Mouse (Mus musculus) large intestine, adult 2 months (tissue): ENCODE measurements around the gene H2-Aa. TPM values are rescaled to one million over a fixed set of nuclear protein-coding genes. Genes with fewer than 3 reads are reported as not detected.
A peak's percentile ranks its signal among the peaks of the same experiment; 100 is the strongest.

Experiments used
- DNase-seq: peaks from one replicate; pipeline ENCODE4 v3.0.0-alpha.2; 2012; ENCODE audit warnings: low read depth, low spot score
- WGBS: fragments of 180-500 bp; shearing (Covaris S2); methylation state at CpG from one replicate; pipeline ENCODE4 v1.1.7; 2018; 5-methylcytosine and 5-hydroxymethylcytosine counted together
- polyA plus RNA-seq: library from polyadenylated mRNA; depleted of rRNA; stranded (reverse); fragments of >200 nt; gene quantifications from 2 replicates; pipeline ENCODE4 v1.2.3, GENCODE M21; 2012

Gene H2-Aa
- polyA plus RNA-seq, 1 experiment: 1,441 TPM

DNA sequence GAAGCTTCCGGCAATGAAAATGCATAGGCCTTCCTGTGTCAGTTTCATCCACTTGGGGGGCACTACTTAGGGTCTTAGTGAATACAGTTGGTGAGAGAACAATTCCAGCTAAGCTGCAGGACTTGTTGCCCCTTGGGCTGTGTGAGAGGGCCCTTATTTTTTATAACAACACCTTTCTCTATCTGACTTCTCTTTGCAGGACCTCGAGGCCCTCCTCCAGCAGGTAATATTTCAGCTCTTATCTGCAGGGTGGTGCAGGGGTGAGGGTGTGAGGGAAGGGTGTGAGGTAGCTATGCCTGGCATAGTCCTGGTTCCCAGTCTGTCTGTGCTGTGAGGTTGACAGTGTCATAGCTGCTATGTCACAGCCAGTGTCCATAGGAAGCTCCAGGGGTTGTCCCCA, 19.4 kb downstream of the H2-Aa start:
- WGBS: 63% methylated on average over 2 of the region's 2 CpGs

DNA sequence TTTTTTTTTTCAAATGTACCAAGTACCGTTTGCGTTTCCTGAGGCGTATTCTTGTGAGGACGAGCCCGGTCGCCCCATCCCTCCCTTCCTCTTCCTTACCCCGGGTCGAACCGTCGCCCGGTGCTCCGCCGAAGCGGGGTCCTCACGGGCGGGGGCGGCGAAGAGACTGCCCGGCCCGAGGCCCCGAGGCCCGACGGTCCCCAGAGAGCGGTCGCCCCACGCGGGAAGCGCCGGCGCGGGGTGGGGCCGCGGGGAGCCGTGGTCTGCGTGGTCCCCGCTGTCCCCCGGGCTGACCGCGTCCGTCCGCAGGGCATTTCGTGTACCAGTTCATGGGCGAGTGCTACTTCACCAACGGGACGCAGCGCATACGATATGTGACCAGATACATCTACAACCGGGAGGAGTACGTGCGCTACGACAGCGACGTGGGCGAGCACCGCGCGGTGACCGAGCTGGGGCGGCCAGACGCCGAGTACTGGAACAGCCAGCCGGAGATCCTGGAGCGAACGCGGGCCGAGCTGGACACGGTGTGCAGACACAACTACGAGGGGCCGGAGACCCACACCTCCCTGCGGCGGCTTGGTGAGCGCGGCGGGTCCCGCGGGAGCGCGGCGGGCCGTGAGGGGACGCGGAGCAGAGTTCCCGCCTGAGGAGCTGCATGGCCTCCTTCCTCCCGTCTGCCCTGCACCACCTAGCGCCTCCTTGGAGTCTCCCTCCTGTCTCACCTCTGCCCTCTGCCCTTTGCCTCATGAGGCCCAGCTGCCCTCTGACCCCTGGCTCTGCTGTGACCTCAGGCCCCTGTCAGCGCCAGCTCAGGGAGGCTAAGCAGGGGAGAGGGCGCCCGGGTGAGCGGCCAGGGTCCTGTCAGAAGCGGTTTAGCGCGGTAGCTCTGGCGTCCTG, 22.9 kb downstream of the H2-Aa start:
- 2% methylated on average over 92 of the region's 93 CpGs for WGBS
- no peak for DNase-seq

More for the DNA sequence above, 19.4 kb downstream of the H2-Aa start:
- no peak for DNase-seq

DNA sequence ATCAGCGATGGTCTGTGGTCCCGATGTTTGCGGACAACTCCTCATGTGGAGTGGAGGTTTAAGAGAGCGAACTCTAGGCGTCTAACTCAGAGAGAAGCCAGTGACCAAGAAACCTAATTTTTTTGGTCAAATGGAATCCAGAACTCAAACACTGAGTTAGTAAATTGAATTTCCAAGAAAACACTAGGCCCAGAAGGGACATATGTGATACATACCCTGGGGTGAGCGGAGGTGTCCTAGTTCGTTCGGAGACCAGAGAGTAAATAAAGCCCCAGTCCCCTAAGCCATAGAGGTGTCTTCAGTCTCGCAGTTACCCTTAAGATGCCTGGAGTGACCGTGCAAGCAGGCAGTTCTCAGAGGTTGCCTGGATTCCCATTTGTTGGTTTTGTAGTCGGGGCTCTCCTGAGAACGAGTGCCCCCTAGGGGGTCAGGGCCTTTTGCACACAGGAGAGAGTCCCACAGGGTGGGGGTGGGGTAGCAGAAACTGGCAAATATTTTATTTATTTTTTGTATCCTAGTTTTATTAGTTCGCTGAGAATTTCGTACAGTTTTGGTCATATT, 23.7 kb downstream of the H2-Aa start:
- 11% methylated on average over 14 of the region's 14 CpGs for WGBS
- DNase-seq: no peak

DNA sequence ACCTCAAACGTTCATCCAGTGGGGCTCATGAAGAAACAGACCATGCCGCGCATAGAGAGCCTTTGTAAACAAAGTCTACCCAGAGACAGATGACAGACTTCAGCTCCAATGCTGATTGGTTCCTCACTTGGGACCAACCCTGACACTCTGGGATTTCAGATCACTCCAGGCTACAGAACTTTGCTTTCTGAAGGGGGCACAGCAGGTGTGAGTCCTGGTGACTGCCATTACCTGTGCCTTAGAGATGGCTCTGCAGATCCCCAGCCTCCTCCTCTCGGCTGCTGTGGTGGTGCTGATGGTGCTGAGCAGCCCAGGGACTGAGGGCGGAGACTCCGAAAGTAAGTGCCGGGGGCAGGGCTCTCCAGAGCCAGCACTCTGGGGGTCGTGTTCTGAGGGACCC, 24.6 kb downstream of the H2-Aa start:
- DNase-seq: peak; percentile 60
- WGBS: 1% methylated on average over 8 of the region's 8 CpGs

DNA sequence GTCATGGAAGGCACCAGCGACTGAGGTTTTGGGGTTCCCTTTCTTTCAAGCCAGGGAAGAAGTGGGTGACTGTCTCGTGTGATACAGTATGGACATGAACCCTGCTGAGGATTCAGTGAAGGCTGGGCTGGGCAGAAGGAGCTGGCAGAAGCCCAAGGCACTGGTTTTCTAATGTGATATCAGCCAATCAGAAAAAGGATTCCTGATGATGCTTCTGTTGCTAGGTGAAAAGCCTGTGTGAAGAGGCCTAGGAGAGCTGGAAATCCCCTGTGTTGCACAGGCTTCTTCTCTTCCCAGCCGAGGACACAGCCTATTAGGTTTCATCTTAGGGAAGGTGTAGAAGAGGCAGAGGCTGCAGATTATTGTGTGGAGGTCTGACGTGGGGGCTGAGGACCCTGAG, 26.1 kb downstream of the H2-Aa start:
- 25% methylated on average over 4 of the region's 4 CpGs for WGBS
- DNase-seq: peak; percentile 57

DNA sequence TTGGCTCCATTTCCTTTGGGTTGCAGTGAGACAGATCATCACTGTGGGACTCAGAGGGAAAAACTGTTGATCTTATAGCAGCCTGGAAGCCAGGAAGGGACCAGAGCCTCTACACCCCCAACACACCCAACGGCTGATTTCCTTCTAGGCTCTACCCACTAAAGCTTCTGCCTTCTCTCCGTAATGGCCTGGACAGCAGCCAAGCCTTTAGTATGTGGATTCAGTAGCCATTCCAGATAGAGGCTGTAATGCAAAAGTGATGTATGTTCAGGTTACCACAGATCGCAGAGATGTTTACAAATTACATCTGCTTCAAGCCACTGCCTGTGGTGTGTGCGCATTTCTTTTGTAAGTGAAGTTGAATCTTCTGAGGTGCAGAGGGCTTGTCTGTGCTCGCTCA, 27.1 kb downstream of the H2-Aa start:
- DNase-seq: no peak
- WGBS: 34% methylated on average over 5 of the region's 5 CpGs

DNA sequence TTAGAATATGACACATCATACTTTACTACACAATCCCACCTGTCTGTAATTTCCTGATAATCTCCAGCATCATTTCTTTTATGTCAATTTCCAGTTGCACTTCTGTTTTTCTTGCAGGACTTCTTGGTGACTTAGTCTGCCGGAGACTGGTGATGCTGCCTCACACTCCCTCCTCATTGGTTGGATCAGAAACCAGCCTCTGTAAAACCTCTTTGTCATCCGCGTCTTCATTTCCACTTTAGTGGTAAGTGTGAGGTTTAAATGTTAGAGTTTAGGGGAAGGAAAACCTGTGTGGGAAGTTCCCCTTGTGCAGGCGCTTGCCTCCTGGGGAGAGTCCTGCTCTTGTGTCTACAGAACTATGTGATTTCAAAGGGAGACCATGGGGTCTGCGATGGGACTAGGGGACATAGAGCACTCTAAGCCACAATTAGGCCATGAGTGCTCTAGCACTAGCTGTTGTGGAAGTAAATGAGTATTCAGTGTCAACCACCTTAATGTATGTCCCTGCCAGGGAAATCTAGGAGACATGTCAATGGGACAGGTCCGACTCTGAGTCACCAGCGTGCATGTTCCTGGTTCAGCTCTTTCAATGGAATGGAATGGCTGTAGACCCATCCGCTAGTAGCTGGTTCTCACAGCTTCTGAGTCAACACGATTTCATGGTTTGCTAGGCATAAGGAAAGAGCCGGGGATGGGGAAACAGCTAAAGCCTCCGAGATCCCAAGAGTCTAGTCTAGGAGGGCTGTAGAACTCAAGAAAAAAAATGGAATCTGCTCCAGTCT, 29.8 kb downstream of the H2-Aa start, which contains the start of gene H2-Ab1:
Gene H2-Ab1 (plus strand): TSS at position 96 of the 782 bp plus-strand sequence.
- WGBS: 68% methylated on average over 11 of the region's 11 CpGs
- no peak for DNase-seq

DNA sequence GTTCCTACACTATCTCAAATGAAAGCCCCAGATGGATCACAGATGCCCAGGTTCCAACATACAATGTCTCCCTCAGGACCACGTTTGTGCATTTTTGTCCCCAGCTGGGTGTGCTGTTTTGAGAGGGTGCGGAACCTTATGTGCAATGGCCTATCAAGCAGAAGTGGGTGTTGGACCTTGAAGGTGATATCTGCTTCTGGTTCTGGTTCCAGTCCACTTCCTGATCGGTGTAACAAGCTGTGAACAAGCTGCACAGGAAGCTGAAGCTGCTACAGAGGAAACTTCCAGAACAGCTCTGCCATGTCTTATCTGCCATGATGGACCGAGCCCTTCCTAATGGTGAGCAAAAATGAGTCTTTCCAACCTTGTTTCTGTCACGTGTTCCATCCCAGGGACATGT, 31.1 kb downstream of the H2-Aa start:
- DNase-seq: no peak
- 81% methylated on average over 5 of the region's 5 CpGs for WGBS

DNA sequence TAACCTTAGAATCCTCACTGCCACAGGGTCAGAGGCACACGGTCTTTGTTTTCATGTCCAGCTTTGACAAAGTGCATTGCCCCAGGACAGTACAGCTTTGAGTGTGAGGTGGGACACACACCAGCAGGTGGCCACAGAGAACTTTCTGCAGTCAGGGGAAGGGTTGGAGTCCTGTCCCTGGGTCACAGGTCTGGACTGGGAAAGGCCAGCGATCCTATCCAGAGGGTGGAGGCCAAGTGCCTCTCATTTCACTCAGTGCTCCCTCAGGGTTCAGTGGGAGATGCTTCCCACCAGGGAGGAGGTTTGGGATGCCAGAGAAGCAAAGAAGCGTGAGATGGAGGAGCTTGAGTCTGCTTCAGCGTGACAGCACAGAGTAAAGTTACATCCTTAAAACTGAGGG, 36.0 kb downstream of the H2-Aa start:
- DNase-seq: no peak
- WGBS: 49% methylated on average over 4 of the region's 4 CpGs

DNA sequence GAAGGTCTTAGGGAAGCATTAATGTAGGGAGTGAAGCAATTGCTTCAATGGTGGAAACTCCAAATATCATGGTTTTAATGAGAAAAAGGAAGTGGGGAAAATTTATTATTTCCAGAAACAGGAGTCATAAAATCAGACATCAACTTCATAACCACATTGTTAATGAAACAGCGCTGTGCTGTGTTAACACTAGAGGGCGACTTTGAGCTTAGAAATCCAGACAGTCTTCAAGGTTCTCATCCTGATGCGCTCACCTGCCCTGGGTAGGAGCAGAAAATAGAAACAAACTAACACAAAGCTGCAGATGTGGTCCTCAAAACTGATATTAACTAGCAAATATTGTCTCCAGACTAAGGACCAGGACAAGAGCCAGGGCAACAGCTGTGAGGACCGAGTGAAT, 37.7 kb downstream of the H2-Aa start:
- no peak for DNase-seq
- 11% methylated on average over 4 of the region's 4 CpGs for WGBS

DNA sequence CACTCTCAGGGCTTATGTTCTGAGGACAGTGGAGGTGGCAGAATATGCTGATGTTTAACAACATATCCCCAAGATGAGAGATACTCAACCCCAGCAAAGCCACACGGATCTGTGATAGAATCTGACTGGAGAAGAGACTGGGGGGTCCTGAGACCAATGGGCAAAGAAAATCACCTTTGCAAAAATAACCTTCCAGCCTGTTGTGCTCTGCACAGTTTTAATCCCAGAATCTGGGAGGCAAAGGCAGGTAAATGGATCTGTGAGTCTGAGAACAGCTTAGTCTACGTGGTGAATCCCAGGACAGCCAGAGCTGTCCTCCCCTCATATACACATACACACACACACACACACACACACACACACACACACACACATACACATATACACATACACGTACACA, 38.3 kb downstream of the H2-Aa start:
- WGBS: 53% methylated on average over 3 of the region's 3 CpGs
- no peak for DNase-seq

DNA sequence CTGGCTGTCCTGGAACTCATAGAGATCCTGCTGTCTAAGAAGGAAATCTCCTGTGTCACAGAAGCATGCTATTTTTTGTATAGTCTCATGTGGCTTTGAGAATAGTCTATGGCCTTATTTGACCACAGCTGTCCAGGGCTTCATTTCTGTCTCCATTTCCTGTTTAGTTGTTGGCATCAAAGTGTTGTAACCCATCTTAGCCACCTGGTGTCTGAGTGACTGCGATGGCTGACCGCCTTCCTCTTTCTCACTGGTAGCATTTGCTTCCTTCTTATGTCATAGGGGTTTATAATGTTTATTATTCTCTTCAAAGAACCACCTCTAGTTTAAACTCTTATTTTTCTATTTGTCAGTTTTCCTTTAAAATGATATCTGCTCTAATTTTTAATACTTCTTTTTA, 38.9 kb downstream of the H2-Aa start:
- WGBS: 31% methylated on average over 2 of the region's 2 CpGs
- DNase-seq: no peak

DNA sequence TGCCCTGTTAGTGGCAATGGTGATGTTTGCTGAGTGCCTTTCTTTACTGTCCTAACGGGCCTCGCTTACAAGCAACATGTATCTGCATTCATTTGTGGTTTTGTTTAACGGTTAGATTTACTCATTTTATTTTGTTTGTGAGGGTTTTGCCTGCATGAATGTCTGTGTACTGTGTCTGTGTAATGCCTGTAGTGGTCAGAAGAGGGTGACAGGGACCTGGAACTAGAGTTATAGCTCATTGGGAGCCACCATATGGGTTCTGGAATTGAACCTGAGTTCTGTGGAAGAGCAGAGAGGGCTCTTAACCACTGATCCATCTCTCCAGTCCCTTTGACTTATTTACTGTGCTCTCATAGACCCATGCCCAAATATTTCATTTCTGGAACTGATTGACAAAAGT, 40.6 kb downstream of the H2-Aa start:
- 78% methylated on average over 3 of the region's 3 CpGs for WGBS
- no peak for DNase-seq

DNA sequence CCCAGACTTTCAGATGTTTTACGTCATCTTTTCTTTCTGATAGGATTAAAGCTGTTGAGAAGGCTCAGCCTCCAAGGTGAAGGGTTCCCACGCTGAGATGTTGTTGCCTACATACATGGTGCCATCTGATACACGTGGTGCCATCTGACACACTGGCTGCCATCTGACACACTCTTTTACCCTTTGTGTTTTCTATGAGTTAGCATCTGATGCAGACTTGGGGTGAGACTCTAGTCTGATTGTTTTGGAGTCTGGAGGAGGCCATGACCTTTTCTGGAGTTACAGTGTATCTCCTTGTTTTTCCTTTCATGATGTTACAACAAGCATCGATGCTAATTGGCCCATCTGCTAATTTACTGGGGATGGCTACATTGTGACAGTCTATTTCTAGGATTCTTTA, 43.0 kb downstream of the H2-Aa start:
- 74% methylated on average over 4 of the region's 4 CpGs for WGBS
- DNase-seq: no peak

DNA sequence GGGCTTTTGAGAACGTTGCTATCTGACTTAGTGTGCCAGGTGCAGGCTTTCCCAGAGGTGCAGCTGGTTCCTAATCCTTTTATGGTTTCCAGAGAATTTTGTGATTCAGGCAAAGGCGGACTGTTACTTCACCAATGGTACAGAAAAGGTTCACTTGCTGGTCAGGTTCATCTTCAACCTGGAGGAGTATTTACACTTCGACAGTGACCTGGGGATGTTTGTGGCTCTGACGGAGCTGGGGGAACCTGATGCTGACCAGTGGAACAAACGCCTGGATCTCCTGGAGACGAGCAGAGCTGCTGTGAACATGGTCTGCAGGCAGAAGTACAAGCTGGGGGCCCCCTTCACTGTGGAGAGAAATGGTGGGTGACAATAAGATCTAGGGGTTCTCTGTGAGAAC, 46.7 kb downstream of the H2-Aa start:
- no peak for DNase-seq
- 67% methylated on average over 6 of the region's 6 CpGs for WGBS

DNA sequence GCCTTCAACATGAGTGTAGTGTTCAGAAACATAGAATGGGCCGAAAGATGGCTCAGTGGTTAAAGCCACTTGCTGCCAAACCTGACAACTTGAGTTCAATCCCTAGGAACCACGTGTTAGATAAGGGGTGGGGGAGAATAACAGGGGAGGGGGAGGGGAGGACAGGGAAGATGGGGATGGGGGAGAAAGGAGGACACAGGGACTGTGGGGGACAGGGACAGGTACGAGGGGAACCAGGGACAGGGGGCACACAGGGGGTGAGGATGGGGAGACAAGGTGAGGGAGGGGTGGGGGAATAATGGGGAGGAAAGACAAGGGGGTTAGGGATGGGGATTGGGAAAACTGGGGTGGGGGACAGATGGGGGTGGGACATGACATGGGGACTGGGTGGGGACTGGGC, 47.3 kb downstream of the H2-Aa start:
- WGBS: 58% methylated on average over 3 of the region's 3 CpGs
- no peak for DNase-seq

DNA sequence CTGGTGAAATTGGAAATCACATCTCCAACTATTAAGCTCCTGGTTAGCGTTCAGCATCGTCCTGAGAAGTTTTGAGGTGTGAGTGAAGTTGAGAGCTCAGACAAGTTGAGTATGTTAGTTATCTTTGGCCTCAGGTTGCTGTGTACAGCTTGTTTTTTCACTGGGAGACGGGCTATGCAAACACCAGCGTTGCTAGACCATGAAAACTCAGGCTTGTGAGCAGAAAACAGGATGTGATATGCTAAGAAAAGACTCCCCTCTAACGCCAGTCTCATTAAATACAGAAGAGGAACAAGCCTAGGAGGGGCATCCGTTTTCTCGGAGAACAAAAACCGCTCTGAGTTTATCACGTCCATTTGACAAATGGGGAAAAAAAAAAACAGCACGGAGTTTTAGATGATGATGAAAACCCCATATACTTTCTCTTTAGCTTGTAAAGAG, 48.0 kb downstream of the H2-Aa start:
- no peak for DNase-seq
- 53% methylated on average over 10 of the region's 10 CpGs for WGBS

DNA sequence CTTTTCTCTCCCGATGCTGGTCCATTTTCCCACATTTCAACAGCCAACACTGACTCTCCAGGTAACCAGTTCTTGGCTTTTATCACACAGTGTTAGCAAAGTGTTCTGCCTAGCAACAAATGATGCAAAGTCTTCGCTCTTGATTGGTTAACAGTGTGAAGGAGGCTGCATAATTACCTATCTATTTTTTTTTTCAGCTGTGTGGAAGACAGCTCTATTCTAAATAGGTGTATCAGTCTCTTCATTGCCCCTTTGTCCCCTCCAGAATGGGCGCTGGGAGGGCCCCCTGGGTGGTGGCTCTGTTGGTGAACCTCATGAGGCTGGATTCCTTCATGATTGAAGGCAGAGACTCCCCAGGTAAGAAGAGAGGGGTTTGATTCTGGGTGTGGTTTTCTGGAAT, 48.9 kb downstream of the H2-Aa start, which contains the start of gene H2-Ob:
Gene H2-Ob (plus strand): TSS at position 198 of the 400 bp plus-strand sequence.
- WGBS: 50% methylated on average over 3 of the region's 3 CpGs
- DNase-seq: no peak

DNA sequence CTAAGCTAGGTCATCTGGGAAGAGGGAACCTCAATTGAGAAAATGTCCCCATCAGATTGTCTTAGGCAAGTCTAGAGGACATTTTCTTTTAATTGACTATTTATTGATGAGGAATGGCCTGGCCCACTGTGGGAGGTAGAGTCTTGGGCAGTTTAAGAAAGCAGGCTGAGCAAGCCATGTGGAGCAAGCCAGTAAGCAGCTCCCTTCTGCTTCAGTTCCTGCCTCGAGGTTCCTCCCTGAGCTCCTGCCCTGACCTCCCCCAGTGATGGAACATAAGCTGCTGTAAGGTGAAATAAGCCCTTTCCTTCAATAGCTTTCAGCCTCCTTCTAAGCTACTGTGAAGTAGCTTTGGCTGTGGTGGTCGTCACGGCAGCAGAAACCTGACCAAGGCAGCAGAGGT, 49.9 kb downstream of the H2-Aa start:
- WGBS: 70% methylated on average over 3 of the region's 3 CpGs
- no peak for DNase-seq

DNA sequence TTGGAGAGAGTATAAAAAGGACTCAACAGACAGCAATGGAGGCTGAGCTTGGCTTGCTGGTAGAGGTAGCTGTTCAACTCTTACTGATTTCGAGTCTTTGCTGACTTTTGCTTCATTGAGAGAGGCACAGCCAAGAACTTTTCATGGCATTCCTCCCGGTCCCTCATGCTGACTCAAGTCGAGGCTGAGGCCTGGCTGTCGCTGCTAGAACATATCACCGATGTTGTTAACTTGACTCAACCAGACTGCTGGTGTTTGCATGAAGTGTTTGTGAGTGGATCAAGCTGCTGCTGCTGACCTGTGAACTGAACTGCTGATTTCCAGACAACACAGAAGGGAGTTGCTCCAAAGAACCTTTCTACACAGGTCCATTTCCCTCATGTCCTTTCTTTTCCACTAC, 50.9 kb downstream of the H2-Aa start:
- 68% methylated on average over 5 of the region's 5 CpGs for WGBS
- DNase-seq: no peak
